Mouse (Mus musculus): ENCODE data around the gene Ddx39b. TPM values are rescaled to one million over a fixed set of nuclear protein-coding genes. Genes with fewer than 3 reads are reported as not detected.
"Not testable (repeated sequence)": the region's sequence is repeated elsewhere in the genome, so short reads cannot be mapped to it uniquely, and the experiment has no call there.

The Ddx39b gene
- polyA plus RNA-seq, 1 experiment from 2014 or later = 553 TPM

- H3K27me3 ChIP-seq (ENCODE audit: insufficient read depth, low read length) = no peaks in the 10 kb centered on the region
- peak overlapping the region; percentile 70 for H3K27ac ChIP-seq (ENCODE audit: low read length)
- no peaks in the 10 kb centered on the region for H3K9me3 ChIP-seq (ENCODE audit: low read length)
- peaks cover 16% of the 10 kb centered on the region for H3K36me3 ChIP-seq (ENCODE audit: insufficient read depth, low read length)
- H3K4me1 ChIP-seq (ENCODE audit: insufficient read depth, low read length) = peaks cover 40% of the 10 kb centered on the region
- peak overlapping the region; percentile 23; the same call in 1 of the 2 replicates for H3K4me2 ChIP-seq (replicated peaks; ENCODE audit: low read depth, low read length)
- peak overlapping the region; percentile 8; the same call in 1 of the 2 replicates for H3K9ac ChIP-seq (replicated peaks; ENCODE audit: low read length)
- no peak for ATAC-seq (ENCODE audit: low FRiP score, low TSS enrichment)
- no peak overlapping the region for H3K4me3 ChIP-seq (ENCODE audit: low read length)
- whole genome bisulfite sequencing = 57% methylated on average over 5 of the region's 5 CpGs
Observed at GRCm38 (mm10) chr17:35232659-35233058, 8.9 kb upstream of the Ddx39b start.

GRCm38 (mm10) chr17:35233114-35233980, 8.2 kb upstream of the Ddx39b start, which contains the start of gene Atp6v1g2:
TSS of gene Atp6v1g2 (plus strand) at chr17:35233660.
- no peaks in the 10 kb centered on the region for H3K9me3 ChIP-seq (ENCODE audit: low read length)
- peaks cover 40% of the 10 kb centered on the region for H3K4me1 ChIP-seq (ENCODE audit: insufficient read depth, low read length)
- peak within 1 kb of the TSS; percentile 96 for H3K27ac ChIP-seq (ENCODE audit: low read length)
- ATAC-seq (ENCODE audit: low FRiP score, low TSS enrichment) = no peak
- peak within 1 kb of the TSS; percentile 60 for H3K4me3 ChIP-seq (ENCODE audit: low read length)
- peak within 1 kb of the TSS; percentile 84 for H3K9ac ChIP-seq (replicated peaks; ENCODE audit: low read length)
- H3K36me3 ChIP-seq (ENCODE audit: insufficient read depth, low read length) = peaks cover 16% of the 10 kb centered on the region
- H3K4me2 ChIP-seq (replicated peaks; ENCODE audit: low read depth, low read length) = peak within 1 kb of the TSS; percentile 84
- 54% methylated on average over 18 of the region's 18 CpGs for WGBS
- no peaks in the 10 kb centered on the region for H3K27me3 ChIP-seq (ENCODE audit: insufficient read depth, low read length)

- H3K9ac ChIP-seq (replicated peaks; ENCODE audit: low read length) = peak overlapping the region; percentile 84; the same call in 1 of the 2 replicates
Observed at GRCm38 (mm10) chr17:35234090-35234489, 7.5 kb upstream of the Ddx39b start.

GRCm38 (mm10) chr17:35234903-35235302, 6.6 kb upstream of the Ddx39b start:
- Histone ChIP-seq H3K27me3 (ENCODE audit: insufficient read depth, low read length) (no peaks in the 10 kb centered on the region), H3K27ac (ENCODE audit: low read length) (peak overlapping the region; percentile 96), H3K4me1 (ENCODE audit: insufficient read depth, low read length) (peaks cover 39% of the 10 kb centered on the region), H3K9ac (replicated peaks; ENCODE audit: low read length) (peak overlapping the region; percentile 84), H3K9me3 (ENCODE audit: low read length) (no peaks in the 10 kb centered on the region), H3K4me2 (replicated peaks; ENCODE audit: low read depth, low read length) (peak overlapping the region; percentile 84), H3K4me3 (ENCODE audit: low read length) (peak overlapping the region; percentile 60), H3K36me3 (ENCODE audit: insufficient read depth, low read length) (peaks cover 6% of the 10 kb centered on the region; the same call in 1 of the 2 replicates)
- ATAC-seq (ENCODE audit: low FRiP score, low TSS enrichment) = no peak; the same call in 1 of the 2 replicates
- WGBS = 3% methylated on average over 28 of the region's 31 CpGs

More at GRCm38 (mm10) chr17:35234090-35234489, 7.5 kb upstream of the Ddx39b start:
- Histone ChIP-seq H3K4me1 (ENCODE audit: insufficient read depth, low read length) (peaks cover 40% of the 10 kb centered on the region), H3K4me3 (ENCODE audit: low read length) (peak overlapping the region; percentile 60), H3K36me3 (ENCODE audit: insufficient read depth, low read length) (peaks cover 15% of the 10 kb centered on the region), H3K27ac (ENCODE audit: low read length) (peak overlapping the region; percentile 70), H3K4me2 (replicated peaks; ENCODE audit: low read depth, low read length) (peak overlapping the region; percentile 84)
- not testable (repeated sequence) for H3K27me3 ChIP-seq (ENCODE audit: insufficient read depth, low read length); ATAC-seq (ENCODE audit: low FRiP score, low TSS enrichment); H3K9me3 ChIP-seq (ENCODE audit: low read length)
- WGBS = 82% methylated on average over 7 of the region's 7 CpGs

- Histone ChIP-seq H3K4me1 (ENCODE audit: insufficient read depth, low read length) (peaks cover 41% of the 10 kb centered on the region), H3K36me3 (ENCODE audit: insufficient read depth, low read length) (peaks cover 4% of the 10 kb centered on the region; the same call in 1 of the 2 replicates), H3K4me3 (ENCODE audit: low read length) (peak within 1 kb of the TSS; percentile 60), H3K4me2 (replicated peaks; ENCODE audit: low read depth, low read length) (peak within 1 kb of the TSS; percentile 84), H3K27me3 (ENCODE audit: insufficient read depth, low read length) (no peaks in the 10 kb centered on the region), H3K9me3 (ENCODE audit: low read length) (no peaks in the 10 kb centered on the region), H3K27ac (ENCODE audit: low read length) (peak within 1 kb of the TSS; percentile 96), H3K9ac (replicated peaks; ENCODE audit: low read length) (peak within 1 kb of the TSS; percentile 84)
- ATAC-seq (ENCODE audit: low FRiP score, low TSS enrichment) = peak; percentile 92
- under 1% methylated on average over 34 of the region's 35 CpGs for WGBS
Observed at GRCm38 (mm10) chr17:35235614-35236389, 5.7 kb upstream of the Ddx39b start, which contains the start of gene Nfkbil1. TSS of gene Nfkbil1 (minus strand) at chr17:35235792.

DNA sequence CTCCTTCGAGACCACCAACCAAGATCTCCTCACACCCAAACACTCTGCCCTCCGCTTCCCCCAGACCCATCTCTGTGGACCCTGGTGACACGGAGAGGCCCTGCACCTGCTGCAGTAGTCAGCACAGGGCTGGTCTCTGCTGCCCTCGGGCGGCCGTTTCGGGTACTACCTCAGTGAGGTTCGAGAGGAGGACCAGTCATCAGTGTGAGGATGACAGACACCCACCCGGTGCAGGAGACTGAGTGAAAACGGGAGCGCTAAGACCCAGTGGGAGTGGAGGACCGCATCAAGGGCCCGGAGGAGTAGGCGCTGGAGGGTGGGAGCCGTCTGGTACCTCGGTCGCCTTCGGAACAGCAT, 5.2 kb upstream of the Ddx39b start:
- under 1% methylated on average over 18 of the region's 18 CpGs for WGBS
- peak overlapping the region; percentile 84 for H3K4me2 ChIP-seq (replicated peaks; ENCODE audit: low read depth, low read length)
- ATAC-seq (ENCODE audit: low FRiP score, low TSS enrichment) = peak; percentile 60
- peak overlapping the region; percentile 60 for H3K4me3 ChIP-seq (ENCODE audit: low read length)
- peaks cover under 1% of the 10 kb centered on the region; the same call in 1 of the 2 replicates for H3K36me3 ChIP-seq (ENCODE audit: insufficient read depth, low read length)
- no peaks in the 10 kb centered on the region for H3K27me3 ChIP-seq (ENCODE audit: insufficient read depth, low read length)
- peak overlapping the region; percentile 96 for H3K27ac ChIP-seq (ENCODE audit: low read length)
- peak overlapping the region; percentile 84 for H3K9ac ChIP-seq (replicated peaks; ENCODE audit: low read length)
- H3K4me1 ChIP-seq (ENCODE audit: insufficient read depth, low read length) = peaks cover 43% of the 10 kb centered on the region
- H3K9me3 ChIP-seq (ENCODE audit: low read length) = no peaks in the 10 kb centered on the region

- ATAC-seq (ENCODE audit: low FRiP score, low TSS enrichment) = no peak
- no peaks in the 10 kb centered on the region for H3K9me3 ChIP-seq (ENCODE audit: low read length)
- no peak overlapping the region for H3K4me2 ChIP-seq (replicated peaks; ENCODE audit: low read depth, low read length)
- no peaks in the 10 kb centered on the region for H3K27me3 ChIP-seq (ENCODE audit: insufficient read depth, low read length)
- no peak overlapping the region for H3K9ac ChIP-seq (replicated peaks; ENCODE audit: low read length)
- 84% methylated on average over 9 of the region's 9 CpGs for WGBS
- no peaks in the 10 kb centered on the region for H3K36me3 ChIP-seq (ENCODE audit: insufficient read depth, low read length)
- peaks cover 39% of the 10 kb centered on the region for H3K4me1 ChIP-seq (ENCODE audit: insufficient read depth, low read length)
- H3K4me3 ChIP-seq (ENCODE audit: low read length) = no peak overlapping the region
- no peak overlapping the region for H3K27ac ChIP-seq (ENCODE audit: low read length)
Observed at GRCm38 (mm10) chr17:35236996-35237395, 4.5 kb upstream of the Ddx39b start.

DNA sequence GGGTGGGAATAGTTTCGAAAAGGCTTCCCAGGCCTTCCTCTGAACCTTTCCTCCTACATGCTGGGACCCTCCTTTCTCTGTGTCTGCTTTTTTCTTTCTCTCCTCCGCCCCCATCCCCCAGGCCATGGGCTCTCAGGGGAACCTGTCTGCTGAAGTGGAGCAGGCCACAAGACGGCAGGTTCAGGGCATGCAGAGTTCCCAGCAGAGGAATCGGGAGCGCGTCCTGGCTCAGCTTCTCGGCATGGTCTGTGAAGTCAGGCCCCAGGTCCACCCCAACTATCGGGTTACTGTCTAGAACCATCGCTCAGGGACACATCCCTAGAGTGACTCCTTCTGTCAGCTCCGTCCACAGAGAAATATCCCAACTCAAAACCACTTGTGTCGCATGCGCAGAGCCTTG, 4.0 kb upstream of the Ddx39b start:
- no peaks in the 10 kb centered on the region for H3K27me3 ChIP-seq (ENCODE audit: insufficient read depth, low read length)
- H3K4me2 ChIP-seq (replicated peaks; ENCODE audit: low read depth, low read length) = no peak overlapping the region
- H3K9me3 ChIP-seq (ENCODE audit: low read length) = no peaks in the 10 kb centered on the region
- no peak overlapping the region for H3K4me3 ChIP-seq (ENCODE audit: low read length)
- 82% methylated on average over 12 of the region's 12 CpGs for WGBS
- H3K36me3 ChIP-seq (ENCODE audit: insufficient read depth, low read length) = no peaks in the 10 kb centered on the region
- no peak overlapping the region; the same call in 1 of the 2 replicates for H3K9ac ChIP-seq (replicated peaks; ENCODE audit: low read length)
- ATAC-seq (ENCODE audit: low FRiP score, low TSS enrichment) = no peak
- peaks cover 35% of the 10 kb centered on the region for H3K4me1 ChIP-seq (ENCODE audit: insufficient read depth, low read length)
- no peak overlapping the region for H3K27ac ChIP-seq (ENCODE audit: low read length)

DNA sequence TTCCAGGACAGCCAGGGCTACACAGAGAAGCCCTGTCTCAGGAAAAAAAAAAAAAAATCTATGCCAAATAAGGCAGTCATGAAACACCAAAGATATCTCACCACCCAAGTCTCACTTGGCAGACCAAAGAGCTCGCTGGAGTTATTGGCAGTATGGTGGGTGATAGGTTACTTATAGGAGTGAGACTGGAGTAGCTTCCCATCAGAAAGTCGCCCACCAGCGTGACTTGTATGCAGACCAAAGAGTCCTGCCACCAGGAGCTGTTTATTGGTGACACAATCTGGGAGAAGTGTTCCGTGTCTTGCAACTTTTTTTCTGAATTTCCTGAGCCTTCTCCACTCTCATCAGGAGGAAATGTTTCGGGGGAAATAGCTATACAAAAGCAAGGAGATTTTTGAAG, 1.8 kb upstream of the Ddx39b start:
- Histone ChIP-seq H3K36me3 (ENCODE audit: insufficient read depth, low read length) (peaks cover 17% of the 10 kb centered on the region), H3K9me3 (ENCODE audit: low read length) (no peaks in the 10 kb centered on the region), H3K4me1 (ENCODE audit: insufficient read depth, low read length) (peaks cover 30% of the 10 kb centered on the region), H3K4me3 (ENCODE audit: low read length) (no peak overlapping the region), H3K9ac (replicated peaks; ENCODE audit: low read length) (no peak overlapping the region), H3K4me2 (replicated peaks; ENCODE audit: low read depth, low read length) (no peak overlapping the region), H3K27ac (ENCODE audit: low read length) (no peak overlapping the region), H3K27me3 (ENCODE audit: insufficient read depth, low read length) (no peaks in the 10 kb centered on the region)
- no peak for ATAC-seq (ENCODE audit: low FRiP score, low TSS enrichment)
- 81% methylated on average over 5 of the region's 5 CpGs for WGBS

Data from kidney, embryonic 16.5 days (tissue).